Mouse (Mus musculus) hindbrain, embryonic 12.5 days (tissue): ENCODE data around the gene B3galt1. TPM values are rescaled to one million over a fixed set of nuclear protein-coding genes. Genes with fewer than 3 reads are reported as not detected.

Source experiments
- ATAC-seq: fragments of 200-750 bp; cut with Nextera tagmentation; 2 replicates; pipeline ENCODE4 v1.8.0; 2017; ENCODE audit warnings: moderate TSS enrichment; ENCODE audit not compliant: low FRiP score
- H3K27ac ChIP-seq: fragments of 300-500 bp; sonication (generic); 2 replicates; pipeline ENCODE4 v1.5.1; 2016; ENCODE audit warnings: mild to moderate bottlenecking
- H3K27me3 ChIP-seq: fragments of 300-500 bp; sonication (generic); 2 replicates; pipeline ENCODE4 v1.6.1; 2016; ENCODE audit warnings: mild to moderate bottlenecking
- H3K36me3 ChIP-seq: fragments of 300-500 bp; sonication (generic); 2 replicates; pipeline ENCODE4 v1.6.1; 2016; ENCODE audit warnings: mild to moderate bottlenecking
- H3K4me1 ChIP-seq: fragments of 300-500 bp; sonication (generic); 2 replicates; pipeline ENCODE4 v1.6.1; 2016
- H3K4me2 ChIP-seq: fragments of 300-500 bp; sonication (generic); replicated peaks from 2 replicates; pipeline ENCODE4 v1.6.1; 2016; ENCODE audit warnings: mild to moderate bottlenecking
- H3K4me3 ChIP-seq: fragments of 300-500 bp; sonication (generic); 2 replicates; pipeline ENCODE4 v1.5.1; 2016; ENCODE audit warnings: mild to moderate bottlenecking
- H3K9ac ChIP-seq: fragments of 300-500 bp; sonication (generic); 2 replicates; pipeline ENCODE4 v1.6.1; 2016; ENCODE audit warnings: mild to moderate bottlenecking, moderate library complexity
- H3K9me3 ChIP-seq: fragments of 300-500 bp; sonication (generic); replicated peaks from 2 replicates; pipeline ENCODE4 v1.6.1; 2016; ENCODE audit warnings: mild to moderate bottlenecking
- WGBS: fragments of 180-500 bp; shearing (Covaris S2); methylation state at CpG from one replicate; pipeline ENCODE4 v1.1.7; 2016; 5-methylcytosine and 5-hydroxymethylcytosine counted together
- microRNA-seq: library from miRNA; unstranded; fragments of <30 nt; microRNA quantifications from one replicate; pipeline ENCODE4, GENCODE M21; 2017
- polyA plus RNA-seq: library from polyadenylated mRNA; unstranded; fragments of >200 nt; fragmentation: Nextera tagmentation; extraction: Ambion mirVana; gene quantifications from 2 replicates; pipeline ENCODE4 v1.2.1, GENCODE M21; 2016

Gene B3galt1
- polyA plus RNA-seq, 1 experiment from 2014 or later: 34.6 TPM

- Histone ChIP-seq H3K27ac (no peak overlapping the region), H3K36me3 (peaks cover 4% of the 10 kb centered on the region; the same call in 1 of the 2 replicates), H3K4me2 (no peak overlapping the region), H3K4me3 (no peak overlapping the region), H3K4me1 (no peaks in the 10 kb centered on the region), H3K27me3 (no peaks in the 10 kb centered on the region), H3K9ac (no peak overlapping the region), H3K9me3 (no peaks in the 10 kb centered on the region)
- no peak for ATAC-seq
- 72% methylated on average over 8 of the region's 8 CpGs for WGBS
Observed at GRCm38 (mm10) chr2:68118076-68118475, 552.4 kb downstream of the B3galt1 start.

- no peak overlapping the region for H3K9ac ChIP-seq
- no peak for ATAC-seq
- WGBS: 53% methylated on average over 6 of the region's 6 CpGs
- H3K9me3 ChIP-seq: no peaks in the 10 kb centered on the region
- no peaks in the 10 kb centered on the region for H3K4me1 ChIP-seq
- H3K27me3 ChIP-seq: no peaks in the 10 kb centered on the region
- H3K4me3 ChIP-seq: no peak overlapping the region
- no peak overlapping the region for H3K27ac ChIP-seq
- no peak overlapping the region for H3K4me2 ChIP-seq
- no peaks in the 10 kb centered on the region for H3K36me3 ChIP-seq
Observed at GRCm38 (mm10) chr2:68124751-68125150, 559.1 kb downstream of the B3galt1 start.

GRCm38 (mm10) chr2:68141094-68141493 is 575.4 kb downstream of the B3galt1 start:
- H3K9me3 ChIP-seq: peaks cover 3% of the 10 kb centered on the region; the same call in 1 of the 2 replicates
- H3K9ac ChIP-seq: no peak overlapping the region
- 91% methylated on average over 2 of the region's 2 CpGs for WGBS
- no peak overlapping the region for H3K27ac ChIP-seq
- no peaks in the 10 kb centered on the region for H3K36me3 ChIP-seq
- no peak for ATAC-seq
- H3K4me3 ChIP-seq: no peak overlapping the region
- peaks cover 2% of the 10 kb centered on the region; the same call in 1 of the 2 replicates for H3K4me1 ChIP-seq
- H3K4me2 ChIP-seq: no peak overlapping the region
- no peaks in the 10 kb centered on the region for H3K27me3 ChIP-seq

GRCm38 (mm10) chr2:68143292-68143691 is 577.6 kb downstream of the B3galt1 start:
- Histone ChIP-seq H3K9ac (no peak overlapping the region), H3K4me3 (no peak overlapping the region), H3K36me3 (no peaks in the 10 kb centered on the region), H3K27ac (no peak overlapping the region), H3K9me3 (peaks cover 3% of the 10 kb centered on the region; the same call in 1 of the 2 replicates), H3K27me3 (no peaks in the 10 kb centered on the region), H3K4me2 (no peak overlapping the region), H3K4me1 (peaks cover 2% of the 10 kb centered on the region; the same call in 1 of the 2 replicates)
- no peak for ATAC-seq
- WGBS: 79% methylated on average over 2 of the region's 2 CpGs

- H3K4me1 ChIP-seq: no peaks in the 10 kb centered on the region
- no peaks in the 10 kb centered on the region for H3K36me3 ChIP-seq
Observed at GRCm38 (mm10) chr2:68159751-68160150, 594.1 kb downstream of the B3galt1 start.

GRCm38 (mm10) chr2:68160566-68160965 is 594.9 kb downstream of the B3galt1 start:
- Histone ChIP-seq H3K4me2 (no peak overlapping the region), H3K4me3 (no peak overlapping the region), H3K4me1 (no peaks in the 10 kb centered on the region), H3K9ac (no peak overlapping the region), H3K36me3 (no peaks in the 10 kb centered on the region), H3K9me3 (no peaks in the 10 kb centered on the region), H3K27me3 (no peaks in the 10 kb centered on the region), H3K27ac (no peak overlapping the region)
- 94% methylated on average over 2 of the region's 2 CpGs for WGBS
- no peak for ATAC-seq

More at GRCm38 (mm10) chr2:68159751-68160150, 594.1 kb downstream of the B3galt1 start:
- no peak overlapping the region for H3K4me3 ChIP-seq
- no peaks in the 10 kb centered on the region for H3K9me3 ChIP-seq
- H3K27me3 ChIP-seq: no peaks in the 10 kb centered on the region
- no peak overlapping the region for H3K27ac ChIP-seq
- no peak for ATAC-seq
- WGBS: 91% methylated on average over 5 of the region's 5 CpGs
- H3K9ac ChIP-seq: no peak overlapping the region
- no peak overlapping the region for H3K4me2 ChIP-seq

GRCm38 (mm10) chr2:68162012-68162411 is 596.3 kb downstream of the B3galt1 start:
- no peak overlapping the region for H3K27ac ChIP-seq
- no peaks in the 10 kb centered on the region for H3K4me1 ChIP-seq
- ATAC-seq: no peak
- no peaks in the 10 kb centered on the region for H3K27me3 ChIP-seq
- 82% methylated on average over 4 of the region's 4 CpGs for WGBS
- H3K36me3 ChIP-seq: no peaks in the 10 kb centered on the region
- no peak overlapping the region for H3K4me3 ChIP-seq
- H3K4me2 ChIP-seq: no peak overlapping the region
- no peak overlapping the region for H3K9ac ChIP-seq
- H3K9me3 ChIP-seq: no peaks in the 10 kb centered on the region

GRCm38 (mm10) chr2:68171306-68171705 is 605.6 kb downstream of the B3galt1 start:
- Histone ChIP-seq H3K36me3 (no peaks in the 10 kb centered on the region), H3K9me3 (no peaks in the 10 kb centered on the region), H3K27ac (no peak overlapping the region), H3K4me3 (no peak overlapping the region), H3K9ac (no peak overlapping the region), H3K27me3 (no peaks in the 10 kb centered on the region), H3K4me2 (no peak overlapping the region), H3K4me1 (peaks cover 3% of the 10 kb centered on the region; the same call in 1 of the 2 replicates)
- ATAC-seq: no peak
- WGBS: 83% methylated on average over 10 of the region's 10 CpGs

Small RNAs within 50 kb of the gene (microRNA-seq; reads per million reads assigned to microRNA genes)
- gene Mir6335 (not detected), gene Mir7224 (7.3 reads per million, percentile 17 among the genes with 10 or more reads in this experiment)

Other genes with a start within 250 kb of the B3galt1 start
- gene Gm21830, start 152.1 kb upstream of the B3galt1 start, polyA plus RNA-seq: not detected in 2 replicates
- not detected in 2 replicates for gene Gm26727, start 132.7 kb upstream of the B3galt1 start, polyA plus RNA-seq
- not detected in 2 replicates for gene Xirp2, start 119.9 kb upstream of the B3galt1 start, polyA plus RNA-seq